Mouse (Mus musculus) ovary, postnatal 14 days (tissue): Measurements from ENCODE around the gene Mmgt2.

ENCODE experiments used
- DNase-seq: peaks from one replicate; pipeline ENCODE4 v3.0.0; 2022; ENCODE audit warnings: low spot score

Gene Mmgt2

GRCm38 (mm10) chr11:62648591-62649391 is at the start of gene Mmgt2:
TSS of gene Mmgt2 (plus strand) at chr11:62648664.
- DNase-seq, result peak; percentile 96

DNA sequence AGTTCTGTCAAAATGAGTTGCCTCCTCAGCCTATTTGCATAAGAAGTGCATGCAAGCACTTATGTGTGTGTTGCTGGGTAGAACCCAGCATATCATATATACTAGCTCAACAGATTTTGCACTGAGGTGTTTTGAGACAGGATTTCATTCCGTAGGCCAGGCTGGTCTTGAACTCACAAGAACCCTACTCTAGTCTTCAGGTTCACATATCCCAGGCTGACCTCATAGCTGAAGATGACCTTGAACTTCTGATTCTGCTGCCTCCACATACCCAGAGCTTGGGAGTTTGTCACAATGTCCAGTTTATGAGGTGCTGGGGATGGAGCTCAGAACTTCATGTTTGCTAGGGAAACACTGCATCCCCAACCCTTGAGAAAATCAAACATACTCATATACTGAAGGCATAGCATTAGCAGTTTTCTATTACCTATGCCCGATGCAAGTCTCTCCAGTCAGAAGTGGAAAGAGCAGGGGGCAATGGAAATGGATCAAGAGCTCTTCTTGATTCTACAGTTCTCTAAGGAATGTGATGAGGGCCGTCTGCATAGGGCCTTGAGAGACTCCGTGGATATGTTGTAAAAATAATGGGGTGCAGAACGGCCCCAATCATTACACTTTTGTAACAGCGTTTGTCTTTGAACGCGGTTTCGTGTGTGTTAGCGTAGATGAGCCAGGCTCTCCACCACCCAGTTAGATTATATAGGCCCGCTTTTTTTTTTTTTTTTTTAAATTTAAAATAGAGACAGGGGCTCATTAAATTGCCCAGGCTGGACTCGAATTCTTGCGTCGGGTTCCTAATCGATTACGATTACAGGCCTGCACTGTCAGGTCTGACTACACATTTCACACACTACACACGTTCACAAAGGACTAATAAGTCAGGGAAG is 46.5 kb upstream of the Mmgt2 start:
- DNase-seq, result no peak

GRCm38 (mm10) chr11:62602619-62603311 is 45.7 kb upstream of the Mmgt2 start:
- peak; percentile 96 for DNase-seq

- no peak for DNase-seq
These were observed 45.0 kb upstream of the Mmgt2 start for GRCm38 (mm10) chr11:62603312-62604056.

GRCm38 (mm10) chr11:62604123-62604706 is 44.2 kb upstream of the Mmgt2 start:
- DNase-seq, result no peak

DNA sequence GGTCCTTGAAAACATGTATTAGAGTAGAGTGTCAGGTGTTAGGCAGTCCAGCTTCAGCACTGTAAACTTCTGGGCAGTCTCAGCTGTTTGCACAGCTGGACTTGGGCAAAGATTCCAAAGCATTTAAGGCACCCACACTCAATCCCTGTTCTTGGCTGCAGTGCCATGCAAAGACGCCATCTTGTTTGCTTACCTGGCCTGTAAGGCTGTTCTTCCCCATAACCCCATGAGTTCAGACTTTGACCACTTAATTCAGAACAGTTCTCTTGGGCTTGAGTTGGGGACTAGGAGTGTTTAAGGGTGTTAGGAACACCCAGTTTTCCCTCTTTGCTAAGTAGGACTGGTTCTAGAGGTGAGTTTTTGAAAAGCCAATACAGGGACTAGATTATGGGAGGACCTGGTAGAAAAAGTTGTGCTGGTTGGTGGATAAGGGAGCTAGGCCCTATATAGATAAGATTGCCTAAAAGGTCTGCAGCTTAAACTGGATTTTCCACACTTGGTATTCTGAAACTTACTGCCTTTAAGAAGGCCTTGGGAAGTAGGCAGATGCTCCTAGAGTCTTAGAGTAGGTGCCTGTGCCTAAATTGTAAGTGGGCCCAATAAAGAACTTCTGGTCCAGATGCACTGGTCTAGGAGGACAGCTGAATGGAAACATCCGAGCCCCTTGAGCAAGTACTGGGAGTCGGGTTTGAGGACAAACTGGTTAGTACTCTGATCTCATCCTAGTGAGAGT is 43.4 kb upstream of the Mmgt2 start:
- no peak for DNase-seq

- DNase-seq, result no peak
These were observed 42.7 kb upstream of the Mmgt2 start for GRCm38 (mm10) chr11:62605619-62606298.

- no peak for DNase-seq
These were observed 41.9 kb upstream of the Mmgt2 start for GRCm38 (mm10) chr11:62606299-62607169.

- DNase-seq, result no peak
These were observed 41.1 kb upstream of the Mmgt2 start for GRCm38 (mm10) chr11:62607170-62607951.

DNA sequence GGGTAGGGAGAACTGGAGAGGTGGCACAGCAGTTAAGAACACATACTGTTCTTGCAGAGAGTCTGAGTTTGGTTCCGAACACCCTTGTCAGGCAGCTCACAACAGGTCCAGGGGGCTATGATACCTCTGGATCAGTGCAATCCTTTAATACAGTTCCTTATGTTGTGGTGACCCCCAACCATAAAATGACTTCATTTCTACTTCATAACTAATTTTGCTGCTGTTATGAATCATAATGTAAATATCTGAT is 40.6 kb upstream of the Mmgt2 start:
- no peak for DNase-seq

DNA sequence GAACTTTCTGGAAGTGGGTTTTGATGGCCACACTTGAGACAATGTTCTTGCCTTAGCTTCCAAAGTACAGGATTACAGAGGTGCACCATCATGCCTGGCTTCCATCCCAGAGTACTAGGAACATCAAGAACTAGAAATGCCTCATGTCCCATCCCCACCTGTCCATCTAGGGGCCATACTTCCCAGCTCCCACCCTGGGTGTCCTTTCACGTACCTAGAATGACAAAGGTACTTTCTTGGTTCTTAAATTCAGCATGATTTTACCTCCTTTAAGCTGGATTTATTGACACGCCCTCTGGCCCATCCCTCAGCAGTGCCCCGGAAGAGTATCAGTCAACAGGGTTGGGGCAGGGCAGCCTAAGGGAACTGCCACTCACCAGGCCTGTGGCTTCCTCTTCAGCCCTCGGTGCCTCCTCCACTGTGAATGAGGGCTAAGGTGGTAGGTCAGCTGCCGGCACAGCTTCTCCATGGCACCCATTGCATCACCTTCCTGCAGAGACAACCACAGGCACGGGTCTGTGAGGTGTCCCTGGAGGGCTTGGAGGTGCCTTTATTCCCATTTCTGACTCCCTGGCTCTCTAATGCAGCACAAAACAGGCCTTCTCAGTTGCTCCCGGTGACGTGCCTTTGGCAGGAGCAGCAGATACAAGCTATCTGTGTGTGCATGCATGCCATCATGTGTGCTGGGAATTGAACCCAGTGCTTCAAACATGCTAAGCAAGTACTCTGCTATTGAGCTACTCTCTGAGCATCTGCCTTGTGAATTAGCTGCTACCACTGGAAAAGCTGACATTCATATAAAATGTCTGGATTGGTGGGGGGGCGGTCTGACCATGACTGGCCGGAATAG is 39.4 kb upstream of the Mmgt2 start:
- no peak for DNase-seq

DNA sequence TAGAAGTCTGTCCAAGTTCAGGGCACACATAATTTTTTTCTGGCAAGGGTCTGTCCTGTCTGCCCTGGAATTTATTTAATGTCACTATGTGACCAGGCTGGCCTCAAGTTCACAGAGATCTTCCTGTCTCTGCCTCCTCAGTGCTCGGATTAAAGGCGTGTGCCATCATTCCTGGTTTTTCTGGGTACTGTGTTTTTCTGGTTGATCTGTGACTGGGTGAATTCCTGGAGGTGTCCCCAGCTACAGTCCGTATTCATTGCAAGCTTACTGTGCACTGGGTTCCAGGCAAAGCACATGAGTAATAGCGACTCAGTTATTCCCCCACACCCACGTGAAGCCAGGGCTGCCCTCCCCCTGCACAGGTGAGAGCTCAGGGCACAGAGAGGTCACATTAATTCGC is 38.2 kb upstream of the Mmgt2 start:
- DNase-seq, result no peak

DNA sequence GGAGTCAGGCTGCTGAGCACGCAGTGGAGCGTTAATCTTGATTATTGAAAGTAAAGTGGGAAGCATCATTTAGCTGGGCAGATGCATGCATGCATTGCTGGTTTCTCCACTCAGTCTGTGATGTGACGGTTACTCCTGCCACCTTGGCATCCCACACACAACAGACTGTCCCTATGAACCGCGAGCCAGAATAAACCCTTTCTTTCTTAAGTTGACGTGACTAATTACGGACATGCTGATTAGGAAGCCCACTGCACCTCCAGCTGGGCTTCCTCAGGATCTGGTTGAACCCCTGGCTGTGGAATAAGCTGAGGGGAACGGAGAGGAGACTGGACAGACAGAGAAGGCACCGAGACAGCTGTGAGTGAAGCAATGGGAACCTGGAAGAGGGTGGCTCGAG is 35.9 kb upstream of the Mmgt2 start:
- DNase-seq, result no peak

DNA sequence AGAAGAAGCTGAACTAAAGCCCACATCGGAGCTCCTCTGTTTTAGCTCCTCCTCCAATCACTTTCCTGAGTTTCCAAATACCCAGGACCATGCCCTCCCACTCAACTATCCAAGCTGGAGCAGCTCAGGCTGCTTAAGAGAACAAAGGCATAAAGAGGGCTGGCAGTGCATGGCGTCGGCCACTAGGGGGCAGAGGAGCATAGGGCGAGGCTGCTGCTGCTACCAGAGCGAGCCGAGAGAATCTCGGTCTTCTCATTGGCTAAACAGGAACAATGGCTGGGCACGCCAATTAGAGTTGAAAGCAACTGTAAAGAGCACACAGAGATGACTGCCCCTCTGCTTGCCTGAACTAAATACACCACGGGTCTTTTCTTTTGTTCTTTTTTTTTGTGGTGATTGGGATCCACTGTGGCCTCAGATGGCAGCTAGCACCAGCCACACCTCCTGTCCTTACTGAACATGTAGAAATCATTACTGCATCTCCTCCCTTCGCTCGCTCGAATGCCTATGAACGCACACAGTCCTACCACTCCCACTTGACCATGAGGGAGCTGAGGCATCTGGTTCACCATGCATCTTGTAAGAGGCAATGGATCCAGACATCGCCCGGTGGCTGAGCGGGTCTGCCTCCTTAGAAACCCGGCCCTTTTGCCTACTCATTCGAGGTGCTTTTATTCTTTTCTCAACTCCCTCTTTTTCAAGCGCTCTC is 34.7 kb upstream of the Mmgt2 start:
- DNase-seq, result peak; percentile 97

DNA sequence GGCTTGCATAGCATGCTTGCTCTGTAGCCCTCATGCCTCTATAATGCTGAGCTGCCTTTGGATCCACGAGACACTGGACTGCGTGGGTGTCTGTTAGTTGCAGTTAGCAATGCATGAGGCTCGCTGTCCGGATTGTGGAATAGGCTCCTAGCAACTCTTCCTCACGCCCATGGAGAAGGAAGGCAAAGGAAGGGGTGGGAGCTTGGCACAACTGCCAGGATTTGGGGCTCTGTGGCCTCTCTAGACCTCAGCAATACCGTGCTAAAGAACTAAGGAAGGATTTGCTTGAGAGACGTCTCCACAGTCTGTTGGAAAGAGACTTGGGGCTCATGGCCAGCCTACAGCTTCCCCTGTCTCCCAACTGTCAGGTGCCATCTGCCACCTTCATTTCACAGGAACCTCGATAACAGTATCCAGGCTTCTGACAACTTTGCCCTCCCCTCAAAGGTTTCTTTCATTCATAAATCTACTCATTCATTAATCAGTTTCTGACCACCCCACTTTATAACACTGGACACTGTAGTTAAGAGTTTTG is 33.5 kb upstream of the Mmgt2 start:
- no peak for DNase-seq

DNA sequence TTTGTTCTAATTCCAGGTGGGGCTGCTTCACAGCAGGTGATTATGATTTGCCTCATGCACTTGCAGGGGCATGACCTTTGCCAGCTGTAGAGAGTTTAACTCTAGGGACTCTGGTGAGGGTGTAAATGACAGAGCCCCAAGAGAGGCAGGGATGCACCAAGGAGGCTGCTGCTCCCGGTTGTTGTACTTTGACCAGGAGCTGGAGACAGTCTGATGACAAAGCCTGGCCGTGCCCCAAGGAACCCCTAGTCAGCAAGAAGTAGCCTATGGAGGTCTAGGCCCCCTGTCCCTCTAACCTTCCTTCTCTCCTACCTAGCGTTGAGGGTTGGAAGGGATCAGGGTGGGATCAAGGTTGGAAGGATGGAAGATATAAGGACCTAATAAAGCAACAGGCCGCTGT is 33.0 kb upstream of the Mmgt2 start:
- no peak for DNase-seq

DNA sequence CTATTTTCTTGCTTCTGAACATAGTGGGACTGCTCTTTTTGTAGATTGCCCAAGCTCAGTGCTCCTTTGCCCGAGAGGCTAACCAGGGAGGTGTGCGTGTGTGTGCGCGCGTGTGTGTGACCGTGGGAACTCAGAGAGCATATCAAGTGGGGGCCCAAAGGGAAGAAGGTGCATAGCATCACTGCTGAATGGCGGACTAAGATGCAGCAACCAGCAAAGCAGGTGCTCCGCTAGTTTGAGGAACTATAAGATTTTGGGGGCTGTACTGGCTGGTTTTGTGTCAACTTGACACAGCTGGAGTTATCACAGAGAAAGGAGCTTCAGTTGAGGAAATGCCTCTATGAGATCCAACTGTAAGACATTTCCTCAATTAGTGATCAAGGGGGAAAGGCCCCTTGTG is 27.4 kb upstream of the Mmgt2 start:
- DNase-seq, result no peak
